Mouse (Mus musculus) lung, embryonic 14.5 days (tissue): ENCODE measurements around the gene Mn1. TPM values are rescaled to one million over a fixed set of nuclear protein-coding genes. Genes with fewer than 3 reads are reported as not detected.

ENCODE experiments used
- ATAC-seq: fragments of 200-750 bp; cut with Nextera tagmentation; 2 replicates; pipeline ENCODE4 v1.8.0; 2017; ENCODE audit warnings: mild to moderate bottlenecking, moderate TSS enrichment, moderate library complexity; ENCODE audit not compliant: insufficient read depth
- DNase-seq: peaks from one replicate; pipeline ENCODE4 v3.0.0-alpha.2; 2015
- H3K27ac ChIP-seq: fragments of 300-500 bp; sonication (generic); 2 replicates; pipeline ENCODE4 v1.5.1; 2014; ENCODE audit warnings: low read depth, mild to moderate bottlenecking, moderate library complexity
- H3K27me3 ChIP-seq: fragments of 300-500 bp; sonication (generic); 2 replicates; pipeline ENCODE4 v1.6.1; 2014; ENCODE audit warnings: low read length, control low read depth; ENCODE audit not compliant: insufficient read depth
- H3K36me3 ChIP-seq: fragments of 300-500 bp; sonication (generic); 2 replicates; pipeline ENCODE4 v1.6.1; 2014; ENCODE audit warnings: control low read depth; ENCODE audit not compliant: insufficient read depth
- H3K4me1 ChIP-seq: fragments of 300-500 bp; sonication (generic); 2 replicates; pipeline ENCODE4 v1.6.1; 2014; ENCODE audit warnings: antibody characterized with exemption, control low read depth; ENCODE audit not compliant: insufficient read depth
- H3K4me2 ChIP-seq: fragments of 300-500 bp; sonication (generic); 2 replicates; pipeline ENCODE4 v1.6.1; 2014; ENCODE audit warnings: mild to moderate bottlenecking
- H3K4me3 ChIP-seq: fragments of 300-500 bp; sonication (generic); 2 replicates; pipeline ENCODE4 v1.5.1; 2014; ENCODE audit warnings: low read depth, low read length
- H3K9ac ChIP-seq: fragments of 300-500 bp; sonication (generic); 2 replicates; pipeline ENCODE4 v1.6.1; 2014
- H3K9me3 ChIP-seq: fragments of 300-500 bp; sonication (generic); 2 replicates; pipeline ENCODE4 v1.6.1; 2016; ENCODE audit warnings: low read depth, low read length, control low read depth
- CTCF ChIP-seq: IDR thresholded peaks from 2 replicates; pipeline ENCODE4 v1.5.1; 2016; ENCODE audit warnings: antibody characterized with exemption, low read depth
- WGBS: fragments of 180-500 bp; shearing (Covaris S2); extraction: QIAGEN DNeasy Blood & Tissue Kit; methylation state at CpG from one replicate; pipeline ENCODE4 v1.1.7; 2014; 5-methylcytosine and 5-hydroxymethylcytosine counted together
- polyA plus RNA-seq: library from polyadenylated mRNA; unstranded; fragments of >200 nt; fragmentation: Nextera tagmentation; extraction: Ambion mirVana; gene quantifications from 2 replicates; pipeline ENCODE4 v1.2.1, GENCODE M21; 2014

Gene Mn1
- polyA plus RNA-seq, 1 experiment from 2014 or later: 9.7 TPM

DNA sequence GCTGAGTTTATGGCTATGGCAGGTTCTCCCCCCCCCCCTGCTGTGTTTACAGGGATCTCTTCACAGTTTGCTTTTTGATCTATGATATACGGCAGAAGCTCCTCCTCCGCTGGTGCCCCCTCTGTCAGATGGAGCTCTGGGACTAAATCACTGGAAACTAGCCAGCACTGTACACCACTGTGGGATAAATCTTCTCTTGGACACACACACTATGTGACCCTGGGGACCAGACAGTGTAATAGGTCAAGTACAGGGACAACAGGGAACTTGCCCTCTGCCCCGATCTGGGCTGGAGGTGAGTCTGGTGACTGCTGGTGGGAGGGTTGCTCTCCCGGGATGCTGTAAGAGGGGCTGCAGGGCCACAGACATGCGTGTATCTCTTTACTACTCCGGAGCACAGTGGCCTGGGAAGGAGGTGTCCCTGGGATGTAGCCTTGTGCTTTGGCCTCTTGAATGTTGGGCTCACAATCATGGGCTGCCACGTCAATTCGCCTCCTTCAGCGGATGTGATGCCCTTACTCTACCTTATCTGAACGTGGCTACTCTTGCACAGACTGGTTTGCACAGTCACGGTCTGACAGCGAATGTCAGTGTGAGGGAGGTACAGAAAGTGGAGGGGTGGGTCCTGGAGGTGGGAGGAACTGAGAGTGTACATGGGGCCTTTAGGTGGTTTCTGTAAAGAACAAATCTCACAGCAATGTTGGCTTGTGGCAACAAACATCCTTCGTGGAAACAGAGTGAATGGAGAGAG lies 84.7 kb downstream of the Mn1 start:
- no peak for DNase-seq
- Histone ChIP-seq H3K4me1 (peaks cover 11% of the 10 kb centered on the region), H3K27ac (no peak overlapping the region), H3K36me3 (no peaks in the 10 kb centered on the region), H3K4me2 (no peak overlapping the region), H3K9ac (no peak overlapping the region), H3K27me3 (no peaks in the 10 kb centered on the region), H3K9me3 (no peaks in the 10 kb centered on the region), H3K4me3 (no peak overlapping the region)
- ATAC-seq: no peak
- WGBS: 50% methylated on average over 13 of the region's 13 CpGs
- no peak for TF ChIP-seq CTCF

DNA sequence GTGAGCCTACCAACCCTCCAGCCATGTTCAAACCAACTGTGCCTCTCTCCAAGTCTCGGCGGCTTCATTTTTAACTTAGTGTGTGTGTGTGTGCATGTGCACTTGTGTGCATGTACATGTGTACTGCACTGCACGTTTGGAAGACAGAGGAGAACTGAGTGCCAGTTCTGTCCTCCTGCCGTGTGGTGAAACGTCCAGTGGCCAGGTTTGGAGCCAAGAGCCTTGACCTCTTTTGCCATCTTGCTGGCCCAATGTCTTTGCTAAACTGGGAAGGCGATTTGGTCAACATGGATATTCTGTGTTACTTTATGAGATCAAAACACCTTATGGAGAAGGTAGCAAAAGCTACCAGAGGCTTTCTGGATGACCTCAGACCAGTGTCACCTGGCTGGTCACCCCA lies 88.1 kb downstream of the Mn1 start:
- 83% methylated on average over 6 of the region's 6 CpGs for WGBS

DNA sequence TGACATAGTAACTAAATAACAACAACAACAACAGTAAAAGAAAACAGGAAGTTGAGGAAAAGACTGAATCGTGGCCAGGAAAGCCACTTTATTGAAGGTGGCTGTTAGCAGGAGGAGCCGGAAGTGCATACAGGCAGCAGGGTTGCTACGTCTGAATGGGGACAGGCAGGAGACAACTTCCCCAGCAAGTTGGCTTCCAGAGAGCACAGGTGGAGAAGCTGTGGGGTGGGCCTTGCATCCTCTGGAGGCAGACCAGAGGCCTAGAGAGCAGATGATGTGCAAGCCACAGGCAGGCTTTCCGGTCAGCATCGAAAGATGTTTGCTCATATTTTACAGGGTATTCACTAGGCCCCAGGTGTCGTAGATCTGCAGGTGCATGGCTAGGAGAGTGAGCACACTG lies 88.7 kb downstream of the Mn1 start:
- whole genome bisulfite sequencing: 79% methylated on average over 6 of the region's 6 CpGs
- Histone ChIP-seq H3K27me3 (no peaks in the 10 kb centered on the region), H3K4me2 (no peak overlapping the region), H3K4me3 (no peak overlapping the region), H3K36me3 (no peaks in the 10 kb centered on the region), H3K4me1 (peaks cover 19% of the 10 kb centered on the region), H3K27ac (no peak overlapping the region), H3K9ac (no peak overlapping the region), H3K9me3 (no peaks in the 10 kb centered on the region)
- no peak for ATAC-seq
- DNase-seq: no peak
- no peak for TF ChIP-seq CTCF

More for the DNA sequence above, 88.1 kb downstream of the Mn1 start:
- TF ChIP-seq CTCF: no peak
- H3K4me1 ChIP-seq: peaks cover 19% of the 10 kb centered on the region
- no peak overlapping the region for H3K4me2 ChIP-seq
- no peaks in the 10 kb centered on the region for H3K36me3 ChIP-seq
- no peak overlapping the region for H3K4me3 ChIP-seq
- H3K27me3 ChIP-seq: no peaks in the 10 kb centered on the region
- ATAC-seq (no peak), DNase-seq (no peak)
- no peak overlapping the region for H3K27ac ChIP-seq
- no peaks in the 10 kb centered on the region for H3K9me3 ChIP-seq
- H3K9ac ChIP-seq: no peak overlapping the region

- Histone ChIP-seq H3K27ac (peak overlapping the region; percentile 44; the same call in 1 of the 2 replicates), H3K9me3 (no peaks in the 10 kb centered on the region), H3K9ac (no peak overlapping the region), H3K4me1 (peaks cover 19% of the 10 kb centered on the region), H3K4me2 (no peak overlapping the region), H3K4me3 (no peak overlapping the region), H3K27me3 (no peaks in the 10 kb centered on the region), H3K36me3 (no peaks in the 10 kb centered on the region)
- no peak for TF ChIP-seq CTCF
- 12% methylated on average over 12 of the region's 12 CpGs for WGBS
- peak; percentile 16; the same call in 1 of the 2 replicates for ATAC-seq
- DNase-seq: peak; percentile 72
Measured at GRCm38 (mm10) chr5:111506410-111506809, 89.2 kb downstream of the Mn1 start.

Other genes starting within 250 kb of the Mn1 start
- gene Pitpnb, start 86.6 kb upstream of the Mn1 start, polyA plus RNA-seq: 120 and 123 TPM in 2 replicates